Mouse (Mus musculus): ENCODE results near the gene Cavin1.

- no peak for TF ChIP-seq CTCF (IDR thresholded peaks at IDR 0.05; ENCODE audit: insufficient read depth, low read depth, low read length)
- no peak for TF ChIP-seq POLR2A (IDR thresholded peaks at IDR 0.05; ENCODE audit: insufficient read depth, low read depth, low read length)
Observed at GRCm38 (mm10) chr11:100985607-100986006, 14.9 kb upstream of the Cavin1 start.

Measured in olfactory bulb, adult 2 months (tissue).